Mouse (Mus musculus) fat pad, adult 2 months (tissue): Measurements from ENCODE around the gene Gm4756.
"Not testable (repeated sequence)": the region's sequence is repeated elsewhere in the genome, so short reads cannot be mapped to it uniquely, and the experiment has no call there.

Experiments used
- DNase-seq: peaks from one replicate; pipeline ENCODE4 v3.0.0-alpha.2; 2011; ENCODE audit warnings: low read depth, low spot score; ENCODE audit errors: extremely low read depth

Gene Gm4756

GRCm38 (mm10) chr12:72649611-72650330, at the start of gene Gm4756:
Gm4756 (minus strand) TSS chr12:72649661.
- DNase-seq, result no peak

- DNase-seq, result no peak
Measured at GRCm38 (mm10) chr12:72694901-72695463, 45.5 kb upstream of the Gm4756 start.

GRCm38 (mm10) chr12:72694438-72694837, 45.0 kb upstream of the Gm4756 start:
- DNase-seq, result no peak

GRCm38 (mm10) chr12:72693895-72694294, 44.4 kb upstream of the Gm4756 start:
- DNase-seq, result peak; percentile 72

GRCm38 (mm10) chr12:72688281-72688680, 38.8 kb upstream of the Gm4756 start:
- DNase-seq, result not testable (repeated sequence)

GRCm38 (mm10) chr12:72687741-72688140, 38.3 kb upstream of the Gm4756 start:
- not testable (repeated sequence) for DNase-seq

GRCm38 (mm10) chr12:72686566-72686965, 37.1 kb upstream of the Gm4756 start:
- DNase-seq, result not testable (repeated sequence)

GRCm38 (mm10) chr12:72683612-72684011, 34.2 kb upstream of the Gm4756 start:
- DNase-seq, result no peak

- no peak for DNase-seq
Measured at GRCm38 (mm10) chr12:72682511-72683282, 33.2 kb upstream of the Gm4756 start.

- DNase-seq, result no peak
Measured at GRCm38 (mm10) chr12:72681919-72682318, 32.5 kb upstream of the Gm4756 start.

GRCm38 (mm10) chr12:72679635-72680034, 30.2 kb upstream of the Gm4756 start:
- no peak for DNase-seq

GRCm38 (mm10) chr12:72674820-72675219, 25.4 kb upstream of the Gm4756 start:
- no peak for DNase-seq

- DNase-seq, result peak; percentile 94
Measured at GRCm38 (mm10) chr12:72674079-72674797, 24.8 kb upstream of the Gm4756 start.

- DNase-seq, result no peak
Measured at GRCm38 (mm10) chr12:72671516-72672135, 22.2 kb upstream of the Gm4756 start.

GRCm38 (mm10) chr12:72670921-72671320, 21.5 kb upstream of the Gm4756 start:
- DNase-seq, result no peak

- DNase-seq, result no peak
Measured at GRCm38 (mm10) chr12:72667868-72668469, 18.5 kb upstream of the Gm4756 start.

- DNase-seq, result no peak
Measured at GRCm38 (mm10) chr12:72666015-72666414, 16.6 kb upstream of the Gm4756 start.

GRCm38 (mm10) chr12:72664735-72665337, 15.4 kb upstream of the Gm4756 start, which contains the start of gene Dhrs7:
Dhrs7 (minus strand) TSS chr12:72664909.
- DNase-seq, result peak; percentile 75

GRCm38 (mm10) chr12:72664020-72664734, 14.7 kb upstream of the Gm4756 start:
- no peak for DNase-seq
